Mouse (Mus musculus) spleen, adult 18-20 months (tissue): ENCODE data around the gene Pla2g2e.
"Not testable (repeated sequence)": the region's sequence is repeated elsewhere in the genome, so short reads cannot be mapped to it uniquely, and the experiment has no call there.

Experiments
- DNase-seq, 2 experiments: peaks; one replicate each; pipeline ENCODE4 v3.0.0; 2022; ENCODE audit warnings: mixed read lengths in 2 of 2

Pla2g2e gene

DNA sequence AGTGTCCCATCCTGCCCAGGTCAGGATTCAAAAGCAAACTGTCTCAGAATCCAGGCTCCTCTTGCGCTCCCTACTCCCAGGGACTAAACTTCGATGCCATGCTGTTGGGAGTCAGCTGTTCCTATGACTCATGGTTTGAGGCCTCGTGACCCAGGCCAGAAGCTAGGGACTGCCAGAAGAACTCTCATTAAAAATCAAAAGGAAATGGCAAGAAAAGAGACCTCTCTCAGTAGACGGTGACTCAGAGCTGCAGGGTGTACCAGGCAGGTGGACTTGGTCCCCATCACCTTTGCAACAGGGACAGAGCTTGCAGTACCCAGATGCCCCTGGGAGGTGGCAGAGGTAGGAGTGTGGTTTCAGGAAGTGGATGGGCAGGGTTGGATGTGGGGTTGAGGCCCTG, at the start of gene Pla2g2e:
Gene Pla2g2e (plus strand): TSS at position 212 of the 400 bp plus-strand sequence.
- no peak for DNase-seq

DNA sequence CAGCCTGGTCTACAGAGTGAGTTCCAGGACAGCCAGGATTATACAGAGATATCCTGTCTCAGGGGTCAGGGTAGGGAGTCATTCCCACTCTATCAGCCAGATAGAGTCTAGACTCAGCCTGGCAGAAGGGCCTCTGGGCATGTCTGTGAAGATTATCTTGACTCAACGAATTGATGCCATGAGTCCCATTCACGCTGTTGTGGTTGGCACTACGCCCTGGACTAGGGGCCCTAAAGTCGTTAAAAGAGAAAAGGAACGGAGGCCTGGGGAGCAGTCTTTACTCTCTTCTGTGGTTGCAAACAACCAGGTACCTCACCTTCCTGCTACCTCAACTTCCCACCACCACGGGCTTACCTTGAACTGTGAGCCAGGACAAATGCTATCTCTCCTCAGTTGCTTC, 37.9 kb upstream of the Pla2g2e start:
- DNase-seq, result no peak

DNA sequence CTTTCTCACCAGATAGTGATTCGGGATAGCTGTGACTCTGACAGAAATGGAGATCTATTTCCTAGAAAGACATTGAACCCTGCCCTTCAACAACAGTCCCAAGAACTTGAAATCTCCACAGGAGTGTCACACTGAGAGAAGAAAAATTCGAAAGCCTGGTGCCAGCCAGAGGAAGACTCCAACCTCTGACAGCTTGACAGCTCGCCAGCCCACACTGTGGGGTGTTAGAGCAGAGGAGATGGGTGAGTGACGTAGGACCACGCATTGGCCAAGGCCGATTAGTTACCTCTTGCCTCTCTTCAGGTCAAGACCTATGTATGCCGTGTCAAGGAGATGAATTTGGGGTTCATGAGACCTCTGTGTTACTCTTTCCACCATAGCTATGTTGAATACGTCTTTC, 37.0 kb upstream of the Pla2g2e start:
- no peak for DNase-seq

DNA sequence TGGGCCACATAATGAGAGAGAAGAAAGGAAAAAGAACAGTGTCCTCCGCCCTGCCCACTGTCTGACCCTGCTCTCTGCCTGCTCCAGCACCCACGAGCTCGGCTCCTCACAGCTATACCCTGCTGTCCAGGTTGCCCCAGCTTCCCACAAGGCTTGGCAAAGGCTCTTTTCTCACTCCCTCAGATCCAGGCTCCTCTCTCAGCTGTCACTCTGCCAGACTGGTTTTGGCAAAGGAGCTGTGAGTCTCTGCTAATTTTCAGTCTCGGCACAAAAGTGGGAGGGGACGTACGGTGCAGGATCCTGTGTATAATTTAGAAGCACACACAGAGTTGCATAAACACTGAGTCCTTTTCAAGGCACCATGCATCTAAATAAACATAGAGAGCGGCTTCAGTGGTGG, 36.4 kb upstream of the Pla2g2e start:
- no peak for DNase-seq

- DNase-seq, result peak; percentile 16 to 56
Measured at GRCm38 (mm10) chr4:138851463-138851862, 26.3 kb upstream of the Pla2g2e start.

DNA sequence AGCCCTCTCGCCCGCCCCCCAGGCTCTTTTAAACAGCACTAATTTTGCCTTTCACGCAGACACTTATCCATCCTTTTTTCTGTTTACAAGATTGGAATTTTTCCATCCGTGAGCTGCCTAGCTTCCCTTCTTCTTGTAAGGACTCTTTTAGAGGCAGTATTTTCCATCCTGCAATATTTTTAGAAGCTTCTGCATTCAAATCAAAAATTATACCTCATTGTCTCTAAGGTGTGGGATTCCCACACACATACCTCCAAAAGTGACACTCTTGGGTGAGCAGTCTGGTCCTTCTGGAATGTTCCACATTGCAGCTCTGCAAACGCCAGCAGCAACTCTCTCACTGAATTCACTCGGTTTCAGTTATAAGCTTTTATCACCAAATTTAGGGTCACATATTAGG, 24.8 kb upstream of the Pla2g2e start:
- DNase-seq, result no peak

DNA sequence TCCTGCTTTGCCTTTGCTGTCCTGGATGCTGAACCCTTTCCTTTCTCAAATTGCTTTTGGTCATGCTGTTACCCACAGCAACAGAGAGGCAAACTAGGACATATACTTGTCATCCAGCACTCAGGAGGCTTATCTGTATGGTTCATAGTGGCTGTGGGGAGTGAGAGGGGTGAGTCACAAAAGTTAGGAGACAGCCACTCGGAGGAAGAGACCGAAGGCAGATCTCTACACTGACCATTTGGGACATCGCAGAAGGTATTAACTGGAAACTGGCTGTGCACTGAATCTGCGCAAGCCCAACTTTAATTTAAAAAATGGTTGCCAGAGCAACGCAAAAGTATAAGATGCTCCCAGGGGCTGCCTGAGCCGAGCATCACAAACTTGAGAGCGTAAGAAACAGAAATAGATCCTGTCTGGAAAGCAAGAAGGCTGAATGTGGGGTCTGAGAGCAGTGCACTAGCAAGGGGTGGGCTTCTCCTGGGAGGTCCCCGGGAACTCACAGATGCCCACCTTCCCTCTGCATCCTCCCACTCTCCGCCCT, 22.6 kb upstream of the Pla2g2e start:
- DNase-seq, result no peak

DNA sequence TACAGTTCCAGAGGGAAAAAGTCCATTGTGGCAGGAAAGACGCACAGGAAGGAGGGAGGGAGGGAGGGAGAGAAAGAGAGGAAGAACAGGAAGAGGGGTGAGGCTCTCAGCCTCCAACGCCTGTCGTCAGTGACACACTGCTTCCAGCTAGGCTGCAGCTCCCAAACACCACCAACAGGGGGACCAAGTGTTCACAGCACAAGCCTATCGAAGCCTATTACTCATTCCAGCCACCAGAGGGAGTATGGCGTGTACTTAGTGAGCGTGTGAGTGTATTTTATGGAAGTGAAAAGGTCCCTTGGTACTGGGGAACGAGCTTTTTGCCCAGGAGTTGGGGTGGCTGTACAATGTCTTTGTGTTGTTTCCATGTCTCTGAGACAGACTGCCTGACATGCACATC, 21.3 kb upstream of the Pla2g2e start:
- peak in 1 of 2 experiments; percentile 22 for DNase-seq

- no peak for DNase-seq
Measured at GRCm38 (mm10) chr4:138857576-138857975, 20.2 kb upstream of the Pla2g2e start.

GRCm38 (mm10) chr4:138858446-138858845, 19.3 kb upstream of the Pla2g2e start:
- no peak for DNase-seq

DNA sequence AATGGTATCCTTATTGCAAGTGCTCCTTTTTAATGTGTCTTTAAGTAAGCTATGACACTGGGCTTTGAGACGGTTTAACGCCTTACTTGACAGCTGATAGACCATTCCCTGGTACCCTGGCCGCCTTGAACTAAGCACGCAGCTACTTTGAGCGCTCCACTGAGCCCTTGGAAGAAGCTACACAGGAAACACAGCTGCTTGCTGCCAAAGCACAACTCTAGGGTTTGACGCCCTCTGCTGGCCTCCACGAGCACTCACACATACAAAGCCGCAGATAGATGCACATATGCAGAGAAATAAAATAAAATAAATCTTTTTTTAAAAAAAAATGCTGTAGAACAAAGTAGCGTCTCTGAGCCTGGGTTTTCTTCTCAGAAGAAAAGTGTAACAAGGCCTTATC, 18.5 kb upstream of the Pla2g2e start:
- DNase-seq, result no peak

- DNase-seq, result peak in 1 of 2 experiments; percentile 30
Measured at GRCm38 (mm10) chr4:138859728-138860127, 18.0 kb upstream of the Pla2g2e start.

- no peak for DNase-seq
Measured at GRCm38 (mm10) chr4:138863344-138863998, 14.3 kb upstream of the Pla2g2e start, which contains the start of gene Pla2g5. Gene Pla2g5, minus strand, starts transcription at chr4:138863482.

DNA sequence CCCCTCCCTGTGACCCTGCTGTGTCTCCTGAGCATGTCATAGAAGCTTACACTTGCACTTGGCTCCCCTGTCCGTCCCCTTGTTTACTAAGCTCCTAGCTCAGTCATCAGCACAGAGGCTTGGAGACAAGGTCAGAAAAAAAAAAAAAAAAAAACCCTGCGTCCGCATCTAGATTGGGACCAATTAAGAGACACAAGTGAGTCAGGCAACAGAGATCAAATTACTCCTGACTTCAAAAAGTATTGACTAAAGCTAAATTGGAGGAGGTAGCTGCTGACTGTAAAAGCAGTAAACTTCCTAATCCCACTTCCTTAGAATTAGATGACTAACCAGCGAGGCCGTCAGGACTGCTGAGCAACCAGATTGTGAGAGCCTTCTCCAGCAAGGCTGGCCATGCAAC, 12.7 kb upstream of the Pla2g2e start:
- DNase-seq, result no peak

DNA sequence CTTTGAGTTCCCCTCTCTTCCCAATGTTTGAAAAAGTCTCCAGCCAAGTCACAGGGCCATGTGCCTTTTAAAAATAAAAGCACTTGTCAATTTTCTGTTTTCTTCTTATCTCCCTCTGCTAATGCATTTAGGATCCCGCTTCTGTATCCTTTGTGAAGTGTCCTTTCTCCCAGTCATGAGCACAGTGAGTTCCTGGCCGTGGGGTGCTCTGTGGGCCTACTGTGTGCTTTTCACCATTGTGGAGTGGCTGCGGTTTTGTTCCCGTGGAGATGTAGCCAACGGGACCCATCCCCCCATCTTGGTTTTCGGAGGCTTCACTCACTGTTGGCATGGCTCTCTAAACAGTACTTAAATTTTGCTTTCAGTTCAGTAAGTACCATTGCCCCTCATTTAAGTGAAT, 11.8 kb upstream of the Pla2g2e start:
- no peak for DNase-seq

- peak in 1 of 2 experiments; percentile 72 for DNase-seq
Measured at GRCm38 (mm10) chr4:138866413-138866812, 11.3 kb upstream of the Pla2g2e start.

- DNase-seq, result no peak
Measured at GRCm38 (mm10) chr4:138868666-138869065, 9.1 kb upstream of the Pla2g2e start.

GRCm38 (mm10) chr4:138873864-138874263, 3.9 kb upstream of the Pla2g2e start, which contains the start of gene Gm13030:
Gene Gm13030, minus strand, starts transcription at chr4:138873964.
- DNase-seq, result no peak

DNA sequence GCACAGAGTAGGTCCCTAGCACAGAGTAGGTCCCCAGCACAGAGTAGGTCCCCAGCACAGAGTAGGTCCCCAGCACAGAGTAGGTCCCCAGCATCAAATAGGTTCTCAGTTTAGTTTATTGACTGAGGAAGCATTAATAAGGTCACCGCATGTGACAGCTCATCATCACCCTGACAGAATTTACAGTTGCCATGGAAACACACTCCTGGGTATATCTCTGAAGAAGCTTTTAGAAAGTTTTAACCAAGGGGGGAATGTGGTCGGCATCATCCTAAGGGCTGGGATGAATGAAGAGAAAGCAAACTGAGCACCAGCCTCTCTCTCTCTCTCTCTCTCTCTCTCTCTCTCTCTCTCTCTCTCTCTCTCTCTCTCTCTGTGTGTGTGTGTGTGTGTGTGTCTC, 2.5 kb upstream of the Pla2g2e start:
- DNase-seq, result not testable (repeated sequence)

DNA sequence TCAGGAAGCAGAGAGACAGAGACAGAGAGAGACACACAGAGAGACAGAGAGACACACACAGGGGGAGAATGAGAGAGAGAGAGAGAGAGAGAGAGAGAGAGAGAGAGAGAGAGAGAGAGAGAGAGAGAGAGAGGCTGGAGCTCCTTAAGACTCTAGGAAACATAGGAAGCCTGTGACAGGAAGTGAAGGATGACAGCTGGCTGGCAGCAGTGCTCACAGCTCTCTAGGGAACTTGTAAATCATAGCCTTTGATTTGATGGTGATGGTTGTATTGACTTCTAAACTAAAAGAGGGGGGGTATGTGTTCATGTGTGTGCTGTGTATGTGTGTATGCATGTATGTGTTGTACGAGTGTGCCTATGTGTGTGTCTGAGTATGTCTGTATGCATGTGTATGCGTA, 1.8 kb upstream of the Pla2g2e start:
- no peak for DNase-seq

- DNase-seq, result no peak
Measured at GRCm38 (mm10) chr4:138878783-138879182, 1.0 kb downstream of the Pla2g2e start.

DNA sequence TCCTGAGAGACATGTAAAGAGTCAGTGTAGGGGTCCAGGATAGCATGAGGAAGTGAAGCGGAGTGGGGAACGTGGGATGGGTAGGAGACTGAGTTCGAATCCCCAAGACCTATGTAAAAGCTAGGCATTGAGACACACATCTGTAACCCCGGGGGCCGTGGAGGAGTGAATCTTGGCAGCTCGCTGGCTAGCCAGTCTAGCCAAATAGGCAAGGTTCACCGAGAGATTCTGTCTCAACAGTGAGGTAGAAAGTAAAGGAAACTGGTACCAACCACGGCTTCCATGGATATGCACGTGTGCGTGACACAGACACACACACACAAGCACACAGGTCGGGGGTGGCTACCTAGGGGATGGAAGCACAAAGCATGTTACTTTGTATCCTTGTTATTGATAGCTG, 2.1 kb downstream of the Pla2g2e start:
- DNase-seq, result no peak

DNA sequence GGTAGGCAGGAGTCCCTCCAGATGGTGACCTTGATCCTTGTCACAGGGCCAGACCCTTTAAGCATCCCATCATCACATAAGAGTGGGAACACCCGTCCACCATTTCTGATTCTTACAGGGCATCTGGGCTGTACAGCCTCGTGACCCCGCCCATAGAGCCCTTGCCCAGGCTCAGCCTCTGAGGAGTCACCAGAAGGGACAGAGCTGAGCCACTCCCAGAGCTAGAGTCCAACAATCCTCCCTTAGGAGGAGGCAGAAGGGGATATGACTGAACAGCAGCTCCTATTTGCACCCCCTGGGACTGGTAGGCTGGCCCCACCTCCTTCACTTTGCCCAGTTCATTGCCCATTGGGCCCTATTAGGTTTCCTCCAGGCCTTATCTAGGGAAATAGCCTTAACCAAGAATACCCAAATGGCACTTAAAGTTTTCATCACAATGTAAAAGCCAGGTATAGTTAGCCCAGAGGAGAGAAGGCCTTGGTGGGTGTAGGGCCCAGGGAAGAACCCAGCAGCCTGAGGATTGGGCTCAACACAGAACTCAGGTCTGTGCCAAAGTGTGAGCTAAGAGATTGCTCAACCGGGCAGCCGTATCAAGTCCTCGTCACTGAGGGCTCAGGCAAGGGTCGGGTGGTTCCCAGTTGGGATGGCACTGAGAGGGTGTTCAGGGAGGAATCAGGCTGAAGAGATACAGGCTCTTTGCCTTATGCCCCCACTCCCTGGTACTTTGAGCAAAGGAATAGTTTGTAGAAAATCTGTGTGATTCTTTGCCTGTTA, 3.3 kb downstream of the Pla2g2e start:
- no peak for DNase-seq

DNA sequence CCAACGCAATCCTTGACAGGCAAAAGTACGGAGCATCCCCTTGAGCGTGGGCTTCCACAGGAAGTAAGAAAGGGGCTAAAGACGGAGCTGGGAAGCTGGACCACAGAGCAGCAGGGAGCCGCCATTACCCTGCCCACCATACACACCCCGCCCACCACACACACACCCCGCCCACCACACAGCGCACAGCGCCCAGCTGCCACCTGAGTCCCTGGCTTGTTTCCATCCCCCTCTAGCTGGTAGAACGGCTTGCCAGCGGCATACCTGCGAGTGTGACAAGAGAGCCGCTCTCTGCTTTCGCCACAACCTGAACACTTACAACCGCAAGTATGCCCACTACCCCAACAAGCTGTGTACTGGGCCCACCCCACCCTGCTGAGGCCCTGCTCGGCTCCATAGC, 4.4 kb downstream of the Pla2g2e start:
- no peak for DNase-seq
